Mouse (Mus musculus) liver, embryonic 13.5 days (tissue): ENCODE measurements around the gene Trim72. TPM values are rescaled to one million over a fixed set of nuclear protein-coding genes. Genes with fewer than 3 reads are reported as not detected.

Experiments used
- ATAC-seq: fragments of 200-750 bp; cut with Nextera tagmentation; 2 replicates; pipeline ENCODE4 v1.8.0; 2017; ENCODE audit warnings: low read depth, mild to moderate bottlenecking, moderate number of reproducible peaks, moderate library complexity
- DNase-seq: peaks from one replicate; pipeline ENCODE4 v3.0.0; 2022
- H3K27ac ChIP-seq: fragments of 300-500 bp; sonication (generic); 2 replicates; pipeline ENCODE4 v1.5.1; 2015; ENCODE audit warnings: moderate library complexity, mild to moderate bottlenecking, inconsistent platforms
- H3K27me3 ChIP-seq: fragments of 300-500 bp; sonication (generic); 2 replicates; pipeline ENCODE4 v1.6.1; 2015; ENCODE audit warnings: mild to moderate bottlenecking, inconsistent platforms
- H3K36me3 ChIP-seq: fragments of 300-500 bp; sonication (generic); 2 replicates; pipeline ENCODE4 v1.6.1; 2015; ENCODE audit warnings: mild to moderate bottlenecking, inconsistent platforms
- H3K4me1 ChIP-seq: fragments of 300-500 bp; sonication (generic); replicated peaks from 2 replicates; pipeline ENCODE4 v1.6.1; 2015; ENCODE audit warnings: inconsistent platforms
- H3K4me2 ChIP-seq: fragments of 300-500 bp; sonication (generic); 2 replicates; pipeline ENCODE4 v1.6.1; 2015; ENCODE audit warnings: inconsistent platforms, mild to moderate bottlenecking, moderate library complexity
- H3K4me3 ChIP-seq: fragments of 300-500 bp; sonication (generic); replicated peaks from 2 replicates; pipeline ENCODE4 v1.5.1; 2015; ENCODE audit warnings: mild to moderate bottlenecking, inconsistent platforms
- H3K9ac ChIP-seq: fragments of 300-500 bp; sonication (generic); 2 replicates; pipeline ENCODE4 v1.6.1; 2015; ENCODE audit warnings: mild to moderate bottlenecking, inconsistent platforms
- H3K9me3 ChIP-seq: fragments of 300-500 bp; sonication (generic); replicated peaks from 2 replicates; pipeline ENCODE4 v1.6.1; 2016; ENCODE audit warnings: inconsistent platforms
- WGBS: fragments of 180-500 bp; shearing (Covaris S2); methylation state at CpG from one replicate; pipeline ENCODE4 v1.1.7; 2015; ENCODE audit not compliant: insufficient replicate concordance; 5-methylcytosine and 5-hydroxymethylcytosine counted together
- polyA plus RNA-seq: library from polyadenylated mRNA; unstranded; fragments of >200 nt; fragmentation: Nextera tagmentation; extraction: Ambion mirVana; gene quantifications from 2 replicates; pipeline ENCODE4 v1.2.1, GENCODE M21; 2015

The Trim72 gene
- polyA plus RNA-seq, result not detected in 2 replicates

- Histone ChIP-seq H3K4me1 (0 out of 2 replicates have a peak, but pooled peaks cover 11% of the 10 kb centered on the region), H3K9me3 (no peaks in the 10 kb centered on the region), H3K4me3 (no peak within 1 kb of the TSS), H3K27ac (no peak within 1 kb of the TSS), H3K9ac (no peak within 1 kb of the TSS), H3K36me3 (no peaks in the 10 kb centered on the region), H3K27me3 (peaks cover 13% of the 10 kb centered on the region; the same call in 1 of the 2 replicates), H3K4me2 (0 out of 2 replicates have a peak within 1 kb of the TSS, but pooled peaks have one; percentile 10)
- ATAC-seq (no peak), DNase-seq (no peak)
- WGBS, result 71% methylated on average over 2 of the region's 2 CpGs
Observed at GRCm38 (mm10) chr7:128003688-128004087, at the start of gene Trim72. TSS of gene Trim72 (plus strand) at chr7:128003949.

- H3K9ac ChIP-seq, result no peak overlapping the region
- H3K9me3 ChIP-seq, result no peaks in the 10 kb centered on the region
- H3K27ac ChIP-seq, result no peak overlapping the region
- no peaks in the 10 kb centered on the region for H3K36me3 ChIP-seq
- H3K4me3 ChIP-seq, result no peak overlapping the region
- no peak overlapping the region for H3K4me2 ChIP-seq
- H3K4me1 ChIP-seq, result no peaks in the 10 kb centered on the region
- 39% methylated on average over 5 of the region's 5 CpGs for WGBS
- DNase-seq, result no peak
- H3K27me3 ChIP-seq, result no peaks in the 10 kb centered on the region
- no peak for ATAC-seq
Observed at GRCm38 (mm10) chr7:127959364-127959763, 44.4 kb upstream of the Trim72 start.

- peak overlapping the region; percentile 89 for H3K9ac ChIP-seq
- peaks cover 26% of the 10 kb centered on the region for H3K36me3 ChIP-seq
- H3K4me1 ChIP-seq, result peaks cover 38% of the 10 kb centered on the region
- ATAC-seq (no peak), DNase-seq (no peak)
- peak overlapping the region; percentile 93 for H3K27ac ChIP-seq
- 22% methylated on average over 10 of the region's 10 CpGs for WGBS
- H3K4me3 ChIP-seq, result peak overlapping the region; percentile 88
- H3K4me2 ChIP-seq, result peak overlapping the region; percentile 87
- H3K27me3 ChIP-seq, result no peaks in the 10 kb centered on the region
- H3K9me3 ChIP-seq, result no peaks in the 10 kb centered on the region
Observed at GRCm38 (mm10) chr7:127966371-127966918, 37.3 kb upstream of the Trim72 start.

GRCm38 (mm10) chr7:127967004-127967921, 36.5 kb upstream of the Trim72 start, which contains the start of gene Fus:
TSS of gene Fus (plus strand) at chr7:127967457.
- peak within 1 kb of the TSS; percentile 88 for H3K4me3 ChIP-seq
- peak within 1 kb of the TSS; percentile 93 for H3K27ac ChIP-seq
- no peaks in the 10 kb centered on the region for H3K9me3 ChIP-seq
- H3K9ac ChIP-seq, result peak within 1 kb of the TSS; percentile 89
- no peaks in the 10 kb centered on the region for H3K27me3 ChIP-seq
- under 1% methylated on average over 86 of the region's 92 CpGs for WGBS
- ATAC-seq (peak; percentile 91), DNase-seq (peak; percentile 90)
- H3K4me1 ChIP-seq, result peaks cover 38% of the 10 kb centered on the region
- peak within 1 kb of the TSS; percentile 87 for H3K4me2 ChIP-seq
- H3K36me3 ChIP-seq, result peaks cover 34% of the 10 kb centered on the region

- peak; percentile 64 for DNase-seq
- Histone ChIP-seq H3K27me3 (no peaks in the 10 kb centered on the region), H3K4me3 (peak overlapping the region; percentile 88), H3K27ac (peak overlapping the region; percentile 93), H3K36me3 (peaks cover 43% of the 10 kb centered on the region), H3K9me3 (no peaks in the 10 kb centered on the region), H3K4me1 (peaks cover 45% of the 10 kb centered on the region), H3K9ac (peak overlapping the region; percentile 89), H3K4me2 (peak overlapping the region; percentile 87)
- WGBS, result under 1% methylated on average over 41 of the region's 42 CpGs
- peak; percentile 57 for ATAC-seq
Observed at GRCm38 (mm10) chr7:127967922-127968828, 35.6 kb upstream of the Trim72 start.

GRCm38 (mm10) chr7:127974413-127974930, 29.3 kb upstream of the Trim72 start:
- Histone ChIP-seq H3K27me3 (no peaks in the 10 kb centered on the region), H3K27ac (no peak overlapping the region), H3K9me3 (no peaks in the 10 kb centered on the region), H3K36me3 (peaks cover 98% of the 10 kb centered on the region), H3K4me2 (no peak overlapping the region), H3K9ac (no peak overlapping the region), H3K4me3 (no peak overlapping the region), H3K4me1 (peaks cover 20% of the 10 kb centered on the region)
- 88% methylated on average over 2 of the region's 2 CpGs for WGBS
- DNase-seq (no peak), ATAC-seq (no peak)

GRCm38 (mm10) chr7:127978856-127979255, 24.9 kb upstream of the Trim72 start:
- WGBS, result 95% methylated on average over 2 of the region's 2 CpGs

GRCm38 (mm10) chr7:127980606-127981005, 23.1 kb upstream of the Trim72 start:
- no peak overlapping the region for H3K4me2 ChIP-seq
- no peak overlapping the region for H3K4me3 ChIP-seq
- 80% methylated on average over 3 of the region's 3 CpGs for WGBS
- no peak for ATAC-seq
- no peak for DNase-seq
- no peak overlapping the region for H3K27ac ChIP-seq
- no peak overlapping the region for H3K9ac ChIP-seq
- H3K9me3 ChIP-seq, result no peaks in the 10 kb centered on the region
- H3K4me1 ChIP-seq, result no peaks in the 10 kb centered on the region
- peaks cover 98% of the 10 kb centered on the region for H3K36me3 ChIP-seq
- H3K27me3 ChIP-seq, result no peaks in the 10 kb centered on the region

More at GRCm38 (mm10) chr7:127978856-127979255, 24.9 kb upstream of the Trim72 start:
- Histone ChIP-seq H3K27ac (no peak overlapping the region), H3K27me3 (no peaks in the 10 kb centered on the region), H3K4me1 (no peaks in the 10 kb centered on the region; the same call in 1 of the 2 replicates), H3K9me3 (no peaks in the 10 kb centered on the region), H3K9ac (no peak overlapping the region), H3K4me3 (no peak overlapping the region), H3K4me2 (no peak overlapping the region), H3K36me3 (peaks cover 98% of the 10 kb centered on the region)
- DNase-seq, result no peak
- ATAC-seq, result no peak

GRCm38 (mm10) chr7:127988904-127989303, 14.8 kb upstream of the Trim72 start:
- no peak overlapping the region for H3K4me2 ChIP-seq
- DNase-seq, result no peak
- 87% methylated on average over 1 of the region's 1 CpGs for WGBS
- no peaks in the 10 kb centered on the region for H3K9me3 ChIP-seq
- peaks cover 35% of the 10 kb centered on the region for H3K4me1 ChIP-seq
- H3K9ac ChIP-seq, result no peak overlapping the region
- no peak overlapping the region for H3K27ac ChIP-seq
- no peaks in the 10 kb centered on the region for H3K27me3 ChIP-seq
- peaks cover 66% of the 10 kb centered on the region for H3K36me3 ChIP-seq
- ATAC-seq, result no peak
- H3K4me3 ChIP-seq, result no peak overlapping the region

GRCm38 (mm10) chr7:127991643-127992487, 11.9 kb upstream of the Trim72 start:
- no peak overlapping the region; the same call in 1 of the 2 replicates for H3K27ac ChIP-seq
- peaks cover 43% of the 10 kb centered on the region for H3K4me1 ChIP-seq
- peak overlapping the region; percentile 60; the same call in 1 of the 2 replicates for H3K4me3 ChIP-seq
- H3K36me3 ChIP-seq, result peaks cover 37% of the 10 kb centered on the region
- H3K4me2 ChIP-seq, result peak overlapping the region; percentile 78
- H3K9ac ChIP-seq, result peak overlapping the region; percentile 71; the same call in 1 of the 2 replicates
- no peaks in the 10 kb centered on the region for H3K27me3 ChIP-seq
- DNase-seq (peak; percentile 53), ATAC-seq (peak; percentile 35; the same call in 1 of the 2 replicates)
- no peaks in the 10 kb centered on the region for H3K9me3 ChIP-seq
- WGBS, result 45% methylated on average over 6 of the region's 6 CpGs
